Comparison of ENCODE assay signal across 19 mouse cellular contexts in genomic region chr2:160746637-160747036, GRCm38 (mm10). TPM values are rescaled to one million over a fixed set of nuclear protein-coding genes. Genes with fewer than 3 reads are reported as not detected.
A peak's percentile ranks its signal among the peaks of the same experiment; 100 is the strongest.
DNase-seq lines count a peak whose midpoint lies in the region; ATAC-seq and TF ChIP-seq lines count a peak whose summit lies in the region.
"Had no signal": no experiment of that assay in that cellular context is flagged by ENCODE, and none has a peak within 500 bp of the region (broad histone marks: within the 10 kb centered on the region; RNA-seq: fewer than 3 reads in every experiment).

No protein-coding gene starts in this region.

- no peak for TF ChIP-seq CTCF in ES-Bruce4 (IDR thresholded peaks at IDR 0.05; ENCODE audit: low read depth, low read length)

- 0 out of 2 replicates have a peak overlapping the region, but pooled peaks have one; percentile 6 for H3K27ac ChIP-seq in limb, embryonic 13.5 days
- H3K27ac ChIP-seq in limb, embryonic 10.5 days, result no peak overlapping the region
- H3K27ac ChIP-seq in ES-Bruce4 (ENCODE audit: insufficient read depth, low read length), result 0 out of 2 replicates have a peak overlapping the region, but pooled peaks have one; percentile 11
- 0 out of 2 replicates have a peak overlapping the region, but pooled peaks have one; percentile 5 for H3K27ac ChIP-seq in limb, embryonic 15.5 days
- H3K27ac ChIP-seq: forebrain, embryonic 10.5 days; liver, embryonic 15.5 days; midbrain, embryonic 10.5 days had no signal

- no peak overlapping the region for H3K9ac ChIP-seq in limb, embryonic 13.5 days
- H3K9ac ChIP-seq in ES-Bruce4 (ENCODE audit: low read depth, poor library complexity, severe bottlenecking), result no peak overlapping the region
- no peak overlapping the region for H3K9ac ChIP-seq in limb, embryonic 15.5 days
- H3K9ac ChIP-seq: liver, embryonic 15.5 days; neural tube, embryonic 13.5 days had no signal

- WGBS in limb, embryonic 13.5 days, result 91% methylated on average over 5 of the region's 5 CpGs
- 97% methylated on average over 5 of the region's 5 CpGs for WGBS in limb, embryonic 10.5 days
- 88% methylated on average over 5 of the region's 5 CpGs for WGBS in limb, embryonic 15.5 days

- no peak overlapping the region for H3K4me3 ChIP-seq in limb, embryonic 13.5 days
- H3K4me3 ChIP-seq in limb, embryonic 10.5 days, result no peak overlapping the region
- H3K4me3 ChIP-seq in ES-Bruce4 (ENCODE audit: low read depth, low read length), result no peak overlapping the region
- H3K4me3 ChIP-seq in limb, embryonic 15.5 days, result no peak overlapping the region
- H3K4me3 ChIP-seq: forebrain, embryonic 10.5 days; liver, embryonic 15.5 days; midbrain, embryonic 10.5 days; neural tube, embryonic 13.5 days had no signal

- H3K4me2 ChIP-seq in limb, embryonic 13.5 days (replicated peaks), result no peak overlapping the region
- no peak overlapping the region for H3K4me2 ChIP-seq in limb, embryonic 15.5 days
- H3K4me2 ChIP-seq: liver, embryonic 15.5 days; neural tube, embryonic 13.5 days had no signal

- no peak for ATAC-seq in limb, embryonic 13.5 days (ENCODE audit: low FRiP score, low read depth)
- no peak for ATAC-seq in limb, embryonic 15.5 days (ENCODE audit: insufficient number of reproducible peaks, low FRiP score, low TSS enrichment, low read depth)

- H3K27me3 ChIP-seq in limb, embryonic 13.5 days, result no peaks in the 10 kb centered on the region
- no peaks in the 10 kb centered on the region for H3K27me3 ChIP-seq in limb, embryonic 10.5 days (ENCODE audit: low read depth, poor library complexity, severe bottlenecking)
- H3K27me3 ChIP-seq in ES-Bruce4 (ENCODE audit: control insufficient read depth, insufficient read depth, low read length, poor library complexity, severe bottlenecking), result no peaks in the 10 kb centered on the region
- H3K27me3 ChIP-seq in limb, embryonic 15.5 days, result no peaks in the 10 kb centered on the region
- H3K27me3 ChIP-seq: CH12.LX; liver, embryonic 15.5 days; neural tube, embryonic 13.5 days had no signal

- H3K4me1 ChIP-seq in limb, embryonic 13.5 days, result peaks cover 14% of the 10 kb centered on the region
- H3K4me1 ChIP-seq in limb, embryonic 10.5 days, result 0 out of 2 replicates have a peak, but pooled peaks cover 3% of the 10 kb centered on the region
- H3K4me1 ChIP-seq in ES-Bruce4 (ENCODE audit: control insufficient read depth, insufficient read depth, low read length), result peaks cover 2% of the 10 kb centered on the region
- H3K4me1 ChIP-seq in limb, embryonic 15.5 days, result peaks cover 25% of the 10 kb centered on the region

- no peaks in the 10 kb centered on the region for H3K9me3 ChIP-seq in limb, embryonic 13.5 days
- H3K9me3 ChIP-seq in limb, embryonic 10.5 days (replicated peaks), result no peaks in the 10 kb centered on the region
- no peaks in the 10 kb centered on the region for H3K9me3 ChIP-seq in ES-Bruce4 (replicated peaks; ENCODE audit: control insufficient read depth, insufficient read depth, low read length, poor library complexity, severe bottlenecking)
- H3K9me3 ChIP-seq in limb, embryonic 15.5 days, result no peaks in the 10 kb centered on the region
- H3K9me3 ChIP-seq: forebrain, embryonic 10.5 days; liver, embryonic 15.5 days; midbrain, embryonic 10.5 days; neural tube, embryonic 13.5 days had no signal

- H3K36me3 ChIP-seq in limb, embryonic 13.5 days, result peaks cover 78% of the 10 kb centered on the region
- H3K36me3 ChIP-seq in limb, embryonic 10.5 days, result peaks cover 95% of the 10 kb centered on the region
- H3K36me3 ChIP-seq in ES-Bruce4 (ENCODE audit: control insufficient read depth, insufficient read depth, low read length, poor library complexity, severe bottlenecking), result peaks cover 9% of the 10 kb centered on the region
- H3K36me3 ChIP-seq in limb, embryonic 15.5 days, result peaks cover 56% of the 10 kb centered on the region

- DNase-seq in limb, embryonic 10.5 days (ENCODE audit: low spot score), result no peak
- peak; percentile 43 for DNase-seq in CD4-positive, CD25-positive, alpha-beta regulatory T cell, adult 2 months (ENCODE audit: low read depth, low spot score)
- DNase-seq in spleen, adult 12 weeks (ENCODE audit: low spot score), result no peak
- DNase-seq in gastrocnemius, postnatal 25 days, result no peak
- DNase-seq in adrenal gland, adult (ENCODE audit: inconsistent age in 2 of 2, low spot score in 1 of 2), result no peak
- DNase-seq: adrenal gland, postnatal 14 days; cerebellum, adult 2 months; gastrocnemius, postnatal 14 days; heart, postnatal 36 days; right cerebral cortex, postnatal 25 days; thymus, postnatal 4 days had no signal

- TF ChIP-seq EP300 in ES-Bruce4 (IDR thresholded peaks at IDR 0.05; ENCODE audit: insufficient read depth, low read depth, low read length), result no peak

- TF ChIP-seq POLR2A in ES-Bruce4 (IDR thresholded peaks at IDR 0.05; ENCODE audit: insufficient read depth, low read length), result no peak

RNA-seq across cellular contexts. Expression of gene Plcg1, which starts 15.5 kb away (rescaled TPM):
- 72.3 and 75.7 TPM in 2 replicates for polyA plus RNA-seq in limb, embryonic 13.5 days (2015; fragmentation: Nextera tagmentation; extraction: Ambion mirVana)
- polyA plus RNA-seq in limb, embryonic 10.5 days (2016; fragmentation: Nextera tagmentation; extraction: Ambion mirVana), result 76.7 and 93.9 TPM in 2 replicates
- 76.8 and 82.1 TPM in 2 replicates for polyA plus RNA-seq in ES-Bruce4 (2011; ENCODE audit: insufficient read depth, insufficient read length, low read depth, missing spikeins)
- polyA plus RNA-seq in limb, embryonic 15.5 days (2015; fragmentation: Nextera tagmentation; extraction: Ambion mirVana), result 41.8 and 51.8 TPM in 2 replicates
- total RNA-seq in gastrocnemius, postnatal 25 days (2021), result 10 to 100 TPM; 19.8 to 24.5 TPM
